Mouse (Mus musculus) limb, embryonic 15.5 days (tissue): ENCODE measurements around the gene Gspt1. TPM values are rescaled to one million over a fixed set of nuclear protein-coding genes. Genes with fewer than 3 reads are reported as not detected.
A peak's percentile ranks its signal among the peaks of the same experiment; 100 is the strongest.
"Not testable (repeated sequence)": the region's sequence is repeated elsewhere in the genome, so short reads cannot be mapped to it uniquely, and the experiment has no call there.

Experiments
- ATAC-seq: fragments of 200-750 bp; cut with Nextera tagmentation; 2 replicates; pipeline ENCODE4 v1.8.0; 2017; ENCODE audit warnings: low read depth, moderate TSS enrichment; ENCODE audit not compliant: insufficient number of reproducible peaks, low FRiP score, low TSS enrichment
- H3K27ac ChIP-seq: fragments of 300-500 bp; sonication (generic); 2 replicates; pipeline ENCODE4 v1.5.1; 2015; ENCODE audit warnings: moderate library complexity, mild to moderate bottlenecking, inconsistent platforms
- H3K27me3 ChIP-seq: fragments of 300-500 bp; sonication (generic); 2 replicates; pipeline ENCODE4 v1.6.1; 2015; ENCODE audit warnings: inconsistent platforms
- H3K36me3 ChIP-seq: fragments of 300-500 bp; sonication (generic); 2 replicates; pipeline ENCODE4 v1.6.1; 2015; ENCODE audit warnings: inconsistent platforms
- H3K4me1 ChIP-seq: fragments of 300-500 bp; sonication (generic); 2 replicates; pipeline ENCODE4 v1.6.1; 2015; ENCODE audit warnings: inconsistent platforms
- H3K4me2 ChIP-seq: fragments of 300-500 bp; sonication (generic); 2 replicates; pipeline ENCODE4 v1.6.1; 2015; ENCODE audit warnings: mild to moderate bottlenecking, inconsistent platforms
- H3K4me3 ChIP-seq: fragments of 300-500 bp; sonication (generic); 2 replicates; pipeline ENCODE4 v1.5.1; 2015; ENCODE audit warnings: mild to moderate bottlenecking, inconsistent platforms
- H3K9ac ChIP-seq: fragments of 300-500 bp; sonication (generic); 2 replicates; pipeline ENCODE4 v1.6.1; 2015; ENCODE audit warnings: inconsistent platforms
- H3K9me3 ChIP-seq: fragments of 300-500 bp; sonication (generic); 2 replicates; pipeline ENCODE4 v1.6.1; 2016; ENCODE audit warnings: inconsistent platforms
- WGBS: fragments of 180-500 bp; shearing (Covaris S2); methylation state at CpG from one replicate; pipeline ENCODE4 v1.1.7; 2015; 5-methylcytosine and 5-hydroxymethylcytosine counted together
- polyA plus RNA-seq: library from polyadenylated mRNA; unstranded; fragments of >200 nt; fragmentation: Nextera tagmentation; extraction: Ambion mirVana; gene quantifications from 2 replicates; pipeline ENCODE4 v1.2.1, GENCODE M21; 2015

Gspt1 gene
- polyA plus RNA-seq = 60.8 and 75.5 TPM in 2 replicates

DNA sequence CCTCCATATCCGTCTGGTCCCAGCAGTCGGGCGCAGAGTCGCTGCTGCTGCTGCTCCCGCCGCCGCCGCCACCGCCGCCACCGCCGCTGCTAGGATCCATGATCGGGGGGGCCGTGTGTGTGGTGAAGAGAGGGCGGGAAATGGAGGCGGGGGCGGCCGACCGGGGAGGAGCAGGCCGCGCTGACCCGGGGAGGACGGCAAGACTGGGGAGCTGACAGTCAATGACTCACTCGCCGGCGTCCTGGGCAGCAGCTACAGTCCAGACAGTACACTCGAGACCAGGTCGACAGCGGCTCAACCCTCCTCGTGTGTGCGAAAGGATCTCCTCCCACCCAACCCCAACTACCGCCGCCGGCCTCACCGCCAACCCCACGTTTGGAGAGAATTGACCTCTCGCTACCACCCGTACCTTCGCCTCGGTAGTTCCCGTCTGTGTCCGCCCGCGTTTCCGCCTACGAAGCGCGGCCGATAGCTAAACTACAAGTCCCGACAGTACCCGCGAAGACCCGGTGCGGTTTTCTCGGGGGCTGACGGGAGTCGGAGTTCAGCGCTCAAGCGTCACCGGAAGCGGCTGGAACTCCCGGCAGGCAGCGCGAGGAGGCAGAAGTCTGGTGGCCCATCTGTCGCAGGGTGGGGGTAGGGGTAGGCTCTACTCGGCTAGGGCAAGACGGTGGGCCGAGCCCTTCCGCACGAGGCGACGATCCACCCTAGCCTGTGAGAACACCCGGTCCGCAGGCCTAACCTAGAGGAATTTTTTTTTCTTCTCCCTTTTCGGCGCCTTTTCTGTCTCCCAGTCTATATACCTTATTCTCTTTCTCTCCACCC, at the start of gene Gspt1:
TSS of gene Gspt1 (minus strand) at position 428 of the 825 bp plus-strand sequence.
- peak within 1 kb of the TSS; percentile 96 for H3K27ac ChIP-seq
- WGBS = under 1% methylated on average over 70 of the region's 76 CpGs
- H3K4me1 ChIP-seq = peaks cover 8% of the 10 kb centered on the region; the same call in 1 of the 2 replicates
- H3K9me3 ChIP-seq = no peaks in the 10 kb centered on the region
- peak; percentile 98 for ATAC-seq
- H3K36me3 ChIP-seq = peaks cover 3% of the 10 kb centered on the region; the same call in 1 of the 2 replicates
- no peaks in the 10 kb centered on the region for H3K27me3 ChIP-seq
- peak within 1 kb of the TSS; percentile 68 for H3K4me2 ChIP-seq
- peak within 1 kb of the TSS; percentile 100 for H3K4me3 ChIP-seq
- peak within 1 kb of the TSS; percentile 93 for H3K9ac ChIP-seq

GRCm38 (mm10) chr16:11303741-11304140, 49.6 kb upstream of the Gspt1 start:
- H3K4me2 ChIP-seq = no peak overlapping the region
- ATAC-seq = no peak

DNA sequence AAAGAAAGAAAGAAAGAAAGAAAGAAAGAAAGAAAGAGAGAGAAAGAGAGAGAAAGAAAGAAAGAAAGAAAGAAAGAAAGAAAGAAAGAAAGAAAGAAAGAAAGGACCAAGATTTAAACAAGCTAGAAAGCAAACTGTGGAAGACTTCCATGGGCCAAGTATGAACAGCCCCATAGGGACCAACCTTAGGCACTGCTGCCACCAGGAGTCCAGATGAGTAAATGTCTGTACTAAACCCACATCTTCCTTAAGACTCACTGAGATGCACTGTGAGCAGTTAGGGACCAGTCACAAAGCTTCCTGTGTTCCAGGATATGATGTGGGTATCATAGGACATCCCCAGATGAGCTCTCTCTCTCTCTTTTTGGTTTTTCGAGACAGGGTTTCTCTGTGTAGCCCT, 43.6 kb upstream of the Gspt1 start:
- not testable (repeated sequence) for H3K36me3 ChIP-seq, H3K4me2 ChIP-seq, ATAC-seq, H3K27me3 ChIP-seq, H3K27ac ChIP-seq, H3K4me1 ChIP-seq, H3K4me3 ChIP-seq, H3K9me3 ChIP-seq, H3K9ac ChIP-seq
- 68% methylated on average over 1 of the region's 1 CpGs for WGBS

More at GRCm38 (mm10) chr16:11303741-11304140, 49.6 kb upstream of the Gspt1 start:
- Histone ChIP-seq H3K9ac (no peak overlapping the region), H3K4me1 (no peaks in the 10 kb centered on the region), H3K36me3 (no peaks in the 10 kb centered on the region), H3K4me3 (no peak overlapping the region), H3K27me3 (no peaks in the 10 kb centered on the region), H3K9me3 (no peaks in the 10 kb centered on the region), H3K27ac (no peak overlapping the region)

DNA sequence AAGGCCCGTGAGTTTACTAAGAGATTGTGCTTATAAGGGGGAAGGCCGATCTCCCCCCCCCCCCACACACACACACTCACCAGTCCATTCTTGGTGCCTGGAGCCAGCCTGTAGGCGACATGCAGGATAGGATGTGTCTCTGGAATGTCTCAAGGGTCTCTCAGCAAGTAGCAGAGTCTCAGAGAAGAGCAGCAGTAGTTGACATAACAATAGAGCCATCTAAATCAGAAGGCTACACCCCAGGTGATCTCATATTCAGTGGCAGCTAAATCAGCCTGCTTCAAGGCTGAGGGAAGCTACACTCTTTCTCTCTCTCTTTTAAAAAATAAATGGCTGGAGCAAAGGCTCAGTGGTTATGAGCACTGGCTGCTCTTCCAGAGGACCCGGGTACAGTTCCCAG, 41.5 kb upstream of the Gspt1 start:
- not testable (repeated sequence) for H3K9me3 ChIP-seq, H3K36me3 ChIP-seq, ATAC-seq, H3K4me2 ChIP-seq, H3K27ac ChIP-seq, H3K27me3 ChIP-seq, H3K4me3 ChIP-seq, H3K9ac ChIP-seq, H3K4me1 ChIP-seq
- WGBS = 78% methylated on average over 4 of the region's 4 CpGs

- not testable (repeated sequence) for H3K27ac ChIP-seq, ATAC-seq
- WGBS = 89% methylated on average over 8 of the region's 8 CpGs
These were observed 34.7 kb upstream of the Gspt1 start for GRCm38 (mm10) chr16:11288873-11289272.

DNA sequence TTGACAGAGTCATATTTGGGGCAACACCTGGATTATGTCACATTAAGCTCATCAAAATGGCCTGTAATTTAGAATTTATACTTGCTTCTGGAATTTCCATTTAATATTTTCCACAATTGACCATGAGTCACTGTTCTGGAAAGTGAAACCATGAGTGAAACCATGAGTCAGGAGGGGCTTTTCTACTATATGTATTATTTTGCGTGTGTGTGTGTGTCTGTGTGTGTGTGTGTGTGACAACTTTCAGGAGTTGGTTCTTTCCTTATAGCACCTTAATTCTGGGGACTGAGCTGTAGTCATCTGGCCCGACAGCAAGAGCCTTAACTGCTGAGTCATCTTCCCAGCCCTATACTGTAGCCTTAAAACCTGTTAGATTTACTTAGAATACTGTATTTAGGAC, 31.8 kb upstream of the Gspt1 start:
- 82% methylated on average over 2 of the region's 2 CpGs for WGBS
- no peak for ATAC-seq
- H3K9ac ChIP-seq = no peak overlapping the region
- H3K36me3 ChIP-seq = no peaks in the 10 kb centered on the region
- H3K4me2 ChIP-seq = no peak overlapping the region
- H3K4me1 ChIP-seq = no peaks in the 10 kb centered on the region
- no peaks in the 10 kb centered on the region for H3K9me3 ChIP-seq
- H3K27me3 ChIP-seq = no peaks in the 10 kb centered on the region
- H3K4me3 ChIP-seq = no peak overlapping the region
- H3K27ac ChIP-seq = no peak overlapping the region

More at GRCm38 (mm10) chr16:11288873-11289272, 34.7 kb upstream of the Gspt1 start:
- H3K4me3 ChIP-seq, H3K4me2 ChIP-seq, H3K36me3 ChIP-seq, H3K9me3 ChIP-seq, H3K27me3 ChIP-seq, H3K9ac ChIP-seq, H3K4me1 ChIP-seq: not testable (repeated sequence)

DNA sequence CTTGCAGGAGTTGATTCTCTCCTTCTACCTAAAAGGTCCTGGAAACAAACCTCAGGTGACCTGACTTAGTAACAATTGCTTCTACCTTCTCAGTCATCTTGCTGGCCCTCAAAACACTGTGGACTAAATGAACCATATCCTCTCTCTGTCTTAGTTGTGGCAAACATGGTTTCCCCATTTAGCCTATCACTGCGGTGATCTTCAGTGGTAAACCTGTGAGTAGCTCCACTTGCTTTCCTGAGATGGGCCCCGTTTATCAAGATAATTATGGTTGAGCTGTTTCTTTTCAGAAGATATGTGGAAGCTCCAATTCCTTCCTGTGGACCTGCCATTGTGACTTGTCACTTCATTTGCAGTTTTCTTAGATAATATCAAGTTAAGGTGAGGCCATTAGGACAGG, 30.8 kb upstream of the Gspt1 start:
- no peaks in the 10 kb centered on the region for H3K27me3 ChIP-seq
- no peaks in the 10 kb centered on the region for H3K4me1 ChIP-seq
- H3K4me2 ChIP-seq = no peak overlapping the region
- no peak for ATAC-seq
- no peak overlapping the region for H3K27ac ChIP-seq
- H3K4me3 ChIP-seq = no peak overlapping the region
- no peaks in the 10 kb centered on the region for H3K36me3 ChIP-seq
- WGBS = 87% methylated on average over 2 of the region's 2 CpGs
- no peaks in the 10 kb centered on the region for H3K9me3 ChIP-seq
- H3K9ac ChIP-seq = no peak overlapping the region

DNA sequence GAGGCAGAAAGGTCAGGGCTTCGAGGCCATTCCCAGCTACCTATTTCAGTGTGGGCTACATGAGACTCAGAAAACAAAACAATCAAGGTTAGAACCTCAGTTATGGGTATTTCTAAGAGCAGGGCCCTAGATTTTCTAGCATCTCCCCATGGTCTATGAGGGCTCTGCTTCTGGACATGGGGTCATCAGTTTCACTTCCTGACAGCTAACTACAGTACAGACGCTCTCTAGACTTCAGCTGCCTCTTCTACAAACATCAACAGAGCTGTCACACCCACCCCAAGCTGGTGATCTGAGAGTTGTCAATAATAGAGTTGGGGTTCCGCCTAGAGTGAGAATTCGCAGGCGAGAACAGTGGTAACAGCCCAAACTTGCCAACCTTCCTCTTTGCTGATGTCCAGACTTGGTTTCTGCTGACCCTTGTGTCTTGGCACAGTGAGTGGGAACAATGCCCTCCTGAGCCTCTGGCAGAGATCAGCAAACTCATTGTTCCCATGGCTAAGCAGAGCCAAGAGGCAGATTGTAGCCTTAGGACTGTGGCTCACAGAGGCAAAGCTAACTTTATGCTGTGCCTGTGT, 28.6 kb upstream of the Gspt1 start:
- no peak for ATAC-seq
- no peaks in the 10 kb centered on the region for H3K36me3 ChIP-seq
- H3K4me2 ChIP-seq = no peak overlapping the region
- WGBS = 77% methylated on average over 5 of the region's 5 CpGs
- no peak overlapping the region for H3K9ac ChIP-seq
- no peaks in the 10 kb centered on the region for H3K9me3 ChIP-seq
- no peak overlapping the region for H3K27ac ChIP-seq
- H3K4me3 ChIP-seq = no peak overlapping the region
- H3K4me1 ChIP-seq = no peaks in the 10 kb centered on the region
- no peaks in the 10 kb centered on the region for H3K27me3 ChIP-seq

DNA sequence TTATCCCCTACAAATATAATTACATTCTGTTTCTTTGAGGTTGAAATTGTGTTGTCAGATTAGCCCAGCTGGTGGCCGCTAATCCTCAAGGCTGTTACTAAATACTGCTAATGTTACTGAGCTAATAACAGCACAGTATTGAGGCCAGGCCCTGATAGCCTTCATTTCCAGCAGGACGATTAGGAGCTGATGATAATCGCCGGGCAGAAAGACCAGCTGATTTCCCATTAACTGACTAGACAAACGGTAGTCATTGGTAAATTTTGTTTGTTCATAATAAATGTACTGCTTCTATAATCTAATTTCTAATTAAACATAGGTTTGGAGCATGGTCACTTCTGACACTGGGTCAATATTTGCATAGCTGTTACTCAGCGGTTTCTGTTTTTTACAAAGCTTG, 24.7 kb upstream of the Gspt1 start:
- H3K27ac ChIP-seq = no peak overlapping the region
- H3K27me3 ChIP-seq = no peaks in the 10 kb centered on the region
- H3K9me3 ChIP-seq = no peaks in the 10 kb centered on the region
- 73% methylated on average over 6 of the region's 6 CpGs for WGBS
- no peak for ATAC-seq
- no peak overlapping the region for H3K4me2 ChIP-seq
- no peak overlapping the region for H3K9ac ChIP-seq
- H3K4me1 ChIP-seq = no peaks in the 10 kb centered on the region
- H3K4me3 ChIP-seq = no peak overlapping the region
- H3K36me3 ChIP-seq = no peaks in the 10 kb centered on the region

- no peak overlapping the region for H3K9ac ChIP-seq
- WGBS = 47% methylated on average over 3 of the region's 3 CpGs
- no peak overlapping the region for H3K4me3 ChIP-seq
These were observed 22.8 kb upstream of the Gspt1 start for GRCm38 (mm10) chr16:11276888-11277287.

GRCm38 (mm10) chr16:11271073-11271472, 16.9 kb upstream of the Gspt1 start:
- no peak for ATAC-seq
- Histone ChIP-seq H3K4me1 (no peaks in the 10 kb centered on the region), H3K4me2 (no peak overlapping the region), H3K9me3 (no peaks in the 10 kb centered on the region), H3K27me3 (no peaks in the 10 kb centered on the region), H3K9ac (no peak overlapping the region), H3K27ac (no peak overlapping the region), H3K36me3 (no peaks in the 10 kb centered on the region), H3K4me3 (no peak overlapping the region)

More at GRCm38 (mm10) chr16:11276888-11277287, 22.8 kb upstream of the Gspt1 start:
- no peak overlapping the region for H3K4me2 ChIP-seq
- no peaks in the 10 kb centered on the region for H3K36me3 ChIP-seq
- no peaks in the 10 kb centered on the region for H3K9me3 ChIP-seq
- no peaks in the 10 kb centered on the region for H3K4me1 ChIP-seq
- no peak for ATAC-seq
- no peaks in the 10 kb centered on the region for H3K27me3 ChIP-seq
- H3K27ac ChIP-seq = no peak overlapping the region

DNA sequence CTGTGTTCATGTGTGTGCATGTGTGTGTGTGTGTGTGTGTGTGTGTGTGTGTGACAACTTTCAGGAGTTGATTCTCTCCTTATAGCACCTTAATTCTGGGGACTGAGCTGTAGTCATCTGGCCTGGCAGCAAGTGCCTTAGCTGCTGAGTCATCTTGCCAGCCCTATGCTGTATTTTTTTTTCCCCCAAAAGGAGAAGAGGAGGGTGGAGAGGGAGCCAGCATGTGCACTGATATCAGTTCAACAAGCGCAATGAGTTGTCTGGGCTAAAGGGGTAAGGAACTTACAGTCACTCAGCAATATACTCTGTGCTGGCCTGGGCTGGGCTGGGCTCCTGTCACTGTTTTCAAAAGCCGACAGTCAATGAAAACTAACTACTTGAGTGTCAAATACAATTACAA, 16.5 kb upstream of the Gspt1 start:
- no peak for ATAC-seq
- H3K9me3 ChIP-seq = no peaks in the 10 kb centered on the region
- no peak overlapping the region for H3K27ac ChIP-seq
- no peaks in the 10 kb centered on the region for H3K4me1 ChIP-seq
- no peak overlapping the region for H3K9ac ChIP-seq
- no peak overlapping the region for H3K4me3 ChIP-seq
- no peak overlapping the region for H3K4me2 ChIP-seq
- 85% methylated on average over 2 of the region's 2 CpGs for WGBS
- no peaks in the 10 kb centered on the region for H3K36me3 ChIP-seq
- no peaks in the 10 kb centered on the region for H3K27me3 ChIP-seq
